Mouse (Mus musculus) 3134 (cell line): ENCODE measurements around the gene 1810055G02Rik.

Source experiments
- DNase-seq: peaks from one replicate; pipeline ENCODE4 v3.0.0-alpha.2; 2011; ENCODE audit warnings: low spot score; ENCODE audit not compliant: insufficient read length; ENCODE audit errors: extremely low read depth

1810055G02Rik gene

GRCm38 (mm10) chr19:3694476-3694875 is 13.6 kb upstream of the 1810055G02Rik start:
- no peak for DNase-seq

GRCm38 (mm10) chr19:3695006-3695405 is 13.1 kb upstream of the 1810055G02Rik start:
- DNase-seq: no peak

GRCm38 (mm10) chr19:3695471-3695870 is 12.6 kb upstream of the 1810055G02Rik start:
- no peak for DNase-seq

GRCm38 (mm10) chr19:3695976-3696375 is 12.1 kb upstream of the 1810055G02Rik start:
- DNase-seq: no peak

GRCm38 (mm10) chr19:3698035-3698434 is 10.1 kb upstream of the 1810055G02Rik start:
- DNase-seq: no peak

- DNase-seq: peak; percentile 46
Measured at GRCm38 (mm10) chr19:3699508-3700438, 8.3 kb upstream of the 1810055G02Rik start.

- no peak for DNase-seq
Measured at GRCm38 (mm10) chr19:3702460-3702859, 5.6 kb upstream of the 1810055G02Rik start.

GRCm38 (mm10) chr19:3706258-3706657 is 1.8 kb upstream of the 1810055G02Rik start:
- no peak for DNase-seq

GRCm38 (mm10) chr19:3707553-3707952 is 540 bp upstream of the 1810055G02Rik start:
- DNase-seq: no peak

- no peak for DNase-seq
Measured at GRCm38 (mm10) chr19:3709013-3709787, 1.1 kb downstream of the 1810055G02Rik start.

GRCm38 (mm10) chr19:3710436-3710835 is 2.3 kb downstream of the 1810055G02Rik start:
- no peak for DNase-seq

- DNase-seq: no peak
Measured at GRCm38 (mm10) chr19:3714381-3714780, 6.3 kb downstream of the 1810055G02Rik start.

- DNase-seq: no peak
Measured at GRCm38 (mm10) chr19:3718481-3719361, 10.6 kb downstream of the 1810055G02Rik start.

- DNase-seq: no peak
Measured at GRCm38 (mm10) chr19:3719362-3719891, 11.3 kb downstream of the 1810055G02Rik start.

- DNase-seq: no peak
Measured at GRCm38 (mm10) chr19:3723170-3723569, 15.1 kb downstream of the 1810055G02Rik start.

GRCm38 (mm10) chr19:3723904-3724303 is 15.8 kb downstream of the 1810055G02Rik start:
- no peak for DNase-seq

GRCm38 (mm10) chr19:3724779-3725178 is 16.7 kb downstream of the 1810055G02Rik start:
- peak; percentile 36 for DNase-seq

GRCm38 (mm10) chr19:3728901-3729300 is 20.8 kb downstream of the 1810055G02Rik start:
- no peak for DNase-seq

GRCm38 (mm10) chr19:3730781-3731646 is 22.9 kb downstream of the 1810055G02Rik start:
- DNase-seq: no peak
